Mouse (Mus musculus): ENCODE data around the gene Sema6d. TPM values are rescaled to one million over a fixed set of nuclear protein-coding genes. Genes with fewer than 3 reads are reported as not detected.

The Sema6d gene
- polyA plus RNA-seq, 1 experiment from 2014 or later: 27.9 TPM

- Histone ChIP-seq H3K9me3 (ENCODE audit: control insufficient read depth, low read length) (no peaks in the 10 kb centered on the region), H3K27ac (ENCODE audit: low read depth, low read length) (no peak overlapping the region), H3K27me3 (ENCODE audit: control insufficient read depth, insufficient read depth, low read length) (no peaks in the 10 kb centered on the region), H3K4me3 (ENCODE audit: low read depth, low read length) (no peak overlapping the region), H3K4me1 (ENCODE audit: control insufficient read depth, insufficient read depth, low read length) (no peaks in the 10 kb centered on the region), H3K4me2 (ENCODE audit: low read depth) (no peak overlapping the region), H3K9ac (ENCODE audit: low read length) (no peak overlapping the region), H3K36me3 (ENCODE audit: control insufficient read depth, insufficient read depth, low read length) (no peaks in the 10 kb centered on the region)
- DNase-seq (ENCODE audit: low spot score): no peak
- 78% methylated on average over 1 of the region's 1 CpGs for WGBS
- no peak for ATAC-seq (ENCODE audit: insufficient read depth, low FRiP score, low TSS enrichment)
Observed at GRCm38 (mm10) chr2:124385053-124385452, 295.3 kb downstream of the Sema6d start.

DNA sequence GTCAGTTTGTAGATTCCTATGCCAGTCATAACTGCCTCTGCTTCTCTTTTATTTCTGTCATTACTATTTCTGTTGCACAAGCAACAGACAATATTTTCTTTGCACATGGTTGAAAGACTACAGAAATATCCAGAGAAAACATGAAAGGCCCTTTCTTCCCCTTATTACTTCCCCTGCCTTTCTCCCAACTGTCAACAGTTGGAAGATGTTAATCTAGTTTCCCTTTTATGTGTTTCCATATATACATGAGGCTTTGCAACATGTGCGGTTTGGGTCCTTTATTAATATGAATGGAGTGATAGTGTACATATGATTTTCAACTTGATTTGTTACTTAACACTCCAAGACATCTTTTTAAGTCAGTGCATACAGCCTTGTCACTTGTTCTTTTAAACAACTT, 296.0 kb downstream of the Sema6d start:
- no peaks in the 10 kb centered on the region for H3K36me3 ChIP-seq (ENCODE audit: control insufficient read depth, insufficient read depth, low read length)
- no peak for ATAC-seq (ENCODE audit: insufficient read depth, low FRiP score, low TSS enrichment)
- H3K9ac ChIP-seq (ENCODE audit: low read length): no peak overlapping the region
- DNase-seq (ENCODE audit: low spot score): no peak
- no peaks in the 10 kb centered on the region for H3K4me1 ChIP-seq (ENCODE audit: control insufficient read depth, insufficient read depth, low read length)
- H3K27ac ChIP-seq (ENCODE audit: low read depth, low read length): no peak overlapping the region
- no peak overlapping the region for H3K4me2 ChIP-seq (ENCODE audit: low read depth)
- H3K9me3 ChIP-seq (ENCODE audit: control insufficient read depth, low read length): no peaks in the 10 kb centered on the region
- no peak overlapping the region for H3K4me3 ChIP-seq (ENCODE audit: low read depth, low read length)
- no peaks in the 10 kb centered on the region for H3K27me3 ChIP-seq (ENCODE audit: control insufficient read depth, insufficient read depth, low read length)
- WGBS: 85% methylated on average over 1 of the region's 1 CpGs

- ATAC-seq (ENCODE audit: insufficient read depth, low FRiP score, low TSS enrichment) (no peak), DNase-seq (ENCODE audit: low spot score) (no peak)
- no peak overlapping the region for H3K9ac ChIP-seq (ENCODE audit: low read length)
- no peaks in the 10 kb centered on the region for H3K36me3 ChIP-seq (ENCODE audit: control insufficient read depth, insufficient read depth, low read length)
- H3K27me3 ChIP-seq (ENCODE audit: control insufficient read depth, insufficient read depth, low read length): no peaks in the 10 kb centered on the region
- H3K4me1 ChIP-seq (ENCODE audit: control insufficient read depth, insufficient read depth, low read length): no peaks in the 10 kb centered on the region
- H3K4me3 ChIP-seq (ENCODE audit: low read depth, low read length): no peak overlapping the region
- H3K27ac ChIP-seq (ENCODE audit: low read depth, low read length): no peak overlapping the region
- no peak overlapping the region for H3K4me2 ChIP-seq (ENCODE audit: low read depth)
- whole genome bisulfite sequencing: 90% methylated on average over 1 of the region's 1 CpGs
- H3K9me3 ChIP-seq (ENCODE audit: control insufficient read depth, low read length): no peaks in the 10 kb centered on the region
Observed at GRCm38 (mm10) chr2:124388269-124388668, 298.5 kb downstream of the Sema6d start.

GRCm38 (mm10) chr2:124396733-124397132, 307.0 kb downstream of the Sema6d start:
- Histone ChIP-seq H3K4me1 (ENCODE audit: control insufficient read depth, insufficient read depth, low read length) (no peaks in the 10 kb centered on the region), H3K4me2 (ENCODE audit: low read depth) (no peak overlapping the region), H3K4me3 (ENCODE audit: low read depth, low read length) (no peak overlapping the region), H3K27me3 (ENCODE audit: control insufficient read depth, insufficient read depth, low read length) (no peaks in the 10 kb centered on the region), H3K9me3 (ENCODE audit: control insufficient read depth, low read length) (no peaks in the 10 kb centered on the region), H3K36me3 (ENCODE audit: control insufficient read depth, insufficient read depth, low read length) (no peaks in the 10 kb centered on the region), H3K9ac (ENCODE audit: low read length) (no peak overlapping the region), H3K27ac (ENCODE audit: low read depth, low read length) (no peak overlapping the region)
- 93% methylated on average over 4 of the region's 4 CpGs for WGBS
- ATAC-seq (ENCODE audit: insufficient read depth, low FRiP score, low TSS enrichment) (no peak), DNase-seq (ENCODE audit: low spot score) (no peak)

DNA sequence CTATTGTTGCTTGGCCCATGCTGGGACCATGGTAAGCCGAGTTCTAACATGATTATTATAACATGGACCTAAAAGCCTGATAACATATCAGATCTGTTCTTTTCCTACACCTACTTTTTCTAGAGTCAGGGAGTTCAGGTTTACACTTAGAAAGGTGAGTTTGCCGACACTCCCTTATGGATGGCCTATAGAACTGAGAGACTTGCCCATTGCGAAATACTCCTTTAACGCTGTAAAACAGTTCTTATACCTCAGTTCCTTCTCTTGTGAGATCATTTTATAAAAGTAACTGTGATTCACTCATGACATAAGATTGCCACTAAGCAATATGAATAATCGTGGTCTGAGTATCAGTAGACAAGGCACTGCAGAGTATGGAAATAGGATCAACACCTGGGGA, 307.5 kb downstream of the Sema6d start:
- Histone ChIP-seq H3K9me3 (ENCODE audit: control insufficient read depth, low read length) (no peaks in the 10 kb centered on the region), H3K4me3 (ENCODE audit: low read depth, low read length) (no peak overlapping the region), H3K4me1 (ENCODE audit: control insufficient read depth, insufficient read depth, low read length) (no peaks in the 10 kb centered on the region), H3K27me3 (ENCODE audit: control insufficient read depth, insufficient read depth, low read length) (no peaks in the 10 kb centered on the region), H3K4me2 (ENCODE audit: low read depth) (no peak overlapping the region), H3K9ac (ENCODE audit: low read length) (no peak overlapping the region), H3K27ac (ENCODE audit: low read depth, low read length) (no peak overlapping the region), H3K36me3 (ENCODE audit: control insufficient read depth, insufficient read depth, low read length) (no peaks in the 10 kb centered on the region)
- 94% methylated on average over 5 of the region's 5 CpGs for WGBS
- DNase-seq (ENCODE audit: low spot score) (no peak), ATAC-seq (ENCODE audit: insufficient read depth, low FRiP score, low TSS enrichment) (no peak)

- no peaks in the 10 kb centered on the region for H3K4me1 ChIP-seq (ENCODE audit: control insufficient read depth, insufficient read depth, low read length)
- no peaks in the 10 kb centered on the region for H3K27me3 ChIP-seq (ENCODE audit: control insufficient read depth, insufficient read depth, low read length)
- H3K27ac ChIP-seq (ENCODE audit: low read depth, low read length): no peak overlapping the region
- 94% methylated on average over 2 of the region's 2 CpGs for WGBS
- no peak overlapping the region for H3K9ac ChIP-seq (ENCODE audit: low read length)
- no peak overlapping the region for H3K4me3 ChIP-seq (ENCODE audit: low read depth, low read length)
- H3K9me3 ChIP-seq (ENCODE audit: control insufficient read depth, low read length): no peaks in the 10 kb centered on the region
- ATAC-seq (ENCODE audit: insufficient read depth, low FRiP score, low TSS enrichment) (no peak), DNase-seq (ENCODE audit: low spot score) (no peak)
- no peak overlapping the region for H3K4me2 ChIP-seq (ENCODE audit: low read depth)
- no peaks in the 10 kb centered on the region for H3K36me3 ChIP-seq (ENCODE audit: control insufficient read depth, insufficient read depth, low read length)
Observed at GRCm38 (mm10) chr2:124399611-124400010, 309.8 kb downstream of the Sema6d start.

GRCm38 (mm10) chr2:124401727-124402380, 312.1 kb downstream of the Sema6d start:
- Histone ChIP-seq H3K4me1 (ENCODE audit: control insufficient read depth, insufficient read depth, low read length) (no peaks in the 10 kb centered on the region), H3K36me3 (ENCODE audit: control insufficient read depth, insufficient read depth, low read length) (no peaks in the 10 kb centered on the region), H3K9me3 (ENCODE audit: control insufficient read depth, low read length) (no peaks in the 10 kb centered on the region), H3K4me2 (ENCODE audit: low read depth) (no peak overlapping the region), H3K27ac (ENCODE audit: low read depth, low read length) (no peak overlapping the region), H3K4me3 (ENCODE audit: low read depth, low read length) (no peak overlapping the region), H3K9ac (ENCODE audit: low read length) (no peak overlapping the region), H3K27me3 (ENCODE audit: control insufficient read depth, insufficient read depth, low read length) (no peaks in the 10 kb centered on the region)
- no peak for DNase-seq (ENCODE audit: low spot score)
- ATAC-seq (ENCODE audit: insufficient read depth, low FRiP score, low TSS enrichment): no peak
- WGBS: 77% methylated on average over 6 of the region's 6 CpGs

GRCm38 (mm10) chr2:124403571-124403970, 313.8 kb downstream of the Sema6d start:
- no peak overlapping the region for H3K9ac ChIP-seq (ENCODE audit: low read length)
- H3K9me3 ChIP-seq (ENCODE audit: control insufficient read depth, low read length): no peaks in the 10 kb centered on the region
- H3K4me2 ChIP-seq (ENCODE audit: low read depth): no peak overlapping the region
- WGBS: 79% methylated on average over 8 of the region's 8 CpGs
- H3K27ac ChIP-seq (ENCODE audit: low read depth, low read length): no peak overlapping the region
- ATAC-seq (ENCODE audit: insufficient read depth, low FRiP score, low TSS enrichment): no peak
- H3K27me3 ChIP-seq (ENCODE audit: control insufficient read depth, insufficient read depth, low read length): no peaks in the 10 kb centered on the region
- no peaks in the 10 kb centered on the region for H3K4me1 ChIP-seq (ENCODE audit: control insufficient read depth, insufficient read depth, low read length)
- no peaks in the 10 kb centered on the region for H3K36me3 ChIP-seq (ENCODE audit: control insufficient read depth, insufficient read depth, low read length)
- DNase-seq (ENCODE audit: low spot score): no peak
- no peak overlapping the region for H3K4me3 ChIP-seq (ENCODE audit: low read depth, low read length)

- no peak for DNase-seq (ENCODE audit: low spot score)
- H3K27me3 ChIP-seq (ENCODE audit: control insufficient read depth, insufficient read depth, low read length): no peaks in the 10 kb centered on the region
Observed at GRCm38 (mm10) chr2:124403981-124404380, 314.2 kb downstream of the Sema6d start.

More at GRCm38 (mm10) chr2:124403981-124404380, 314.2 kb downstream of the Sema6d start:
- no peak for ATAC-seq (ENCODE audit: insufficient read depth, low FRiP score, low TSS enrichment)
- Histone ChIP-seq H3K36me3 (ENCODE audit: control insufficient read depth, insufficient read depth, low read length) (no peaks in the 10 kb centered on the region), H3K4me3 (ENCODE audit: low read depth, low read length) (no peak overlapping the region), H3K4me2 (ENCODE audit: low read depth) (no peak overlapping the region), H3K9me3 (ENCODE audit: control insufficient read depth, low read length) (no peaks in the 10 kb centered on the region), H3K27ac (ENCODE audit: low read depth, low read length) (no peak overlapping the region), H3K9ac (ENCODE audit: low read length) (no peak overlapping the region), H3K4me1 (ENCODE audit: control insufficient read depth, insufficient read depth, low read length) (no peaks in the 10 kb centered on the region)
- WGBS: 80% methylated on average over 6 of the region's 6 CpGs

Data from neural tube, embryonic 11.5 days (tissue).